Mouse (Mus musculus): ENCODE data around the gene St5. TPM values are rescaled to one million over a fixed set of nuclear protein-coding genes. Genes with fewer than 3 reads are reported as not detected.

The St5 gene
- total and polyA plus RNA-seq, 3 experiments = 2.6 to 3.4 TPM; not detected in 1

DNA sequence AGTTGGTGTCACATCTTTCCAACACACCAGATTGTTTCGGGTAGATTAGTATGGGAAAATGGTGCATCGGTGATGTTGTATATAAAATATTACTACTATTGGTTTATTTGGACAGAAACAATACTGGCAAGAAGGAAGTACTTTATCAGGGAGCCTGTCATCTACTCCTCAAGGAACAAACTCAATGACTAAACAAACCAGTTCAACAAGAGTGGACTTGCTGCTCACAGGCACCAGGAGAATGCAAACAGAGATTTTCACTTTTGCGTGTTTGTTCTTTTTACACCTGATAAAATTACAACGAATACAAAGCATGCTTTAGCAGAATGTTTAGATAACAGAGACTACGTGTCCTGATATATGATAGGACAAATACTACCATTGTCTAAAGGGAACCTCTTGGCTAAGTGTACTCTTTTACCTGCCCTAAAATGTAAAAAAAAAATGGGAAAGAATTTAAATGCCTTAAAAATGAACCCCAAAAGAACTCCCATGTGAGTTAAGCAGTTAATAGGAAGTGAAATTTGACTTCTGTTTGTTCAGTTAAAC lies 36.5 kb upstream of the St5 start:
- DNase-seq (ENCODE audit: low read depth, low spot score) = no peak
- no peak overlapping the region for H3K27ac ChIP-seq (ENCODE audit: control insufficient read depth, low read depth, low read length)
- TF ChIP-seq ZMIZ1 (IDR thresholded peaks at IDR 0.05; ENCODE audit: low read depth, low read length) (no peak), ELF1 (IDR thresholded peaks at IDR 0.05; ENCODE audit: low read depth, low read length) (no peak), EP300 (IDR thresholded peaks at IDR 0.05; ENCODE audit: low read depth in 1 of 2, low read length in 2 of 2) (no peak), ZC3H11A (IDR thresholded peaks at IDR 0.05; ENCODE audit: low read depth, low read length) (no peak)
- no peaks in the 10 kb centered on the region for H3K4me1 ChIP-seq (ENCODE audit: control insufficient read depth in 1 of 2, insufficient read depth in 2 of 2, low read length in 2 of 2)
- H3K9ac ChIP-seq (ENCODE audit: control insufficient read depth, low read depth, low read length, poor library complexity, severe bottlenecking) = no peak overlapping the region
- H3K27me3 ChIP-seq (ENCODE audit: control insufficient read depth in 1 of 2, insufficient read depth in 2 of 2, low read length in 2 of 2) = no peaks in the 10 kb centered on the region
- no peaks in the 10 kb centered on the region for H3K79me2 ChIP-seq (ENCODE audit: control insufficient read depth, insufficient read depth, low read length, poor library complexity)
- peaks cover 0 to 2% of the 10 kb centered on the region in 2 experiments; a peak in 2 of 4 replicates for H3K36me3 ChIP-seq (ENCODE audit: control insufficient read depth in 1 of 2, insufficient read depth in 2 of 2, low read length in 2 of 2)
- H3K4me3 ChIP-seq (ENCODE audit: control insufficient read depth in 1 of 2, insufficient read depth in 1 of 2, low read depth in 2 of 2, low read length in 2 of 2) = no peak overlapping the region
- no peaks in the 10 kb centered on the region for H3K9me3 ChIP-seq (replicated peaks; ENCODE audit: insufficient read depth, low read length)

DNA sequence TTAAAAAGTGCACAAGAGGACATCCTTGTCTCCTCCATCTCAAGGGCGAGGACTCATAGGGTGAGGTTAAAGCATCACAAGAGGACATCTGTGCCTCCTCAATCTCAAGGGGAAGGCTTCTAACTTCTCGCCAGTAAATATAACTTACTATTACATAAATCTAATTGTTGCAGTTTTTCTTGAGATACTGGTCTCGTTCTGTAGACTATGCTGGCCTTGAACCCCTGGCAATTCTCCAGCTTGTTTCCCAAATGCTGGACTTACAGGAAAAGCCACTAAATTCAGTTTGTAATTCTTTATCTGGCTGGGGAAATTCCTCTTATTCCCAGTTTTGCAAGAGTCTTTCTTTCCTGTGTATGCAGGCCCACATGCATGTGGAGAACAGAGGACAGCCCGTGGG lies 31.4 kb upstream of the St5 start:
- no peaks in the 10 kb centered on the region for H3K79me2 ChIP-seq (ENCODE audit: control insufficient read depth, insufficient read depth, low read length, poor library complexity)
- H3K4me3 ChIP-seq (ENCODE audit: control insufficient read depth in 1 of 2, insufficient read depth in 1 of 2, low read depth in 2 of 2, low read length in 2 of 2) = no peak overlapping the region
- H3K4me1 ChIP-seq (ENCODE audit: control insufficient read depth in 1 of 2, insufficient read depth in 2 of 2, low read length in 2 of 2) = no peaks in the 10 kb centered on the region
- no peak overlapping the region for H3K27ac ChIP-seq (ENCODE audit: control insufficient read depth, low read depth, low read length)
- H3K9me3 ChIP-seq (replicated peaks; ENCODE audit: insufficient read depth, low read length) = no peaks in the 10 kb centered on the region
- no peaks in the 10 kb centered on the region for H3K27me3 ChIP-seq (ENCODE audit: control insufficient read depth in 1 of 2, insufficient read depth in 2 of 2, low read length in 2 of 2)
- H3K36me3 ChIP-seq (ENCODE audit: control insufficient read depth in 1 of 2, insufficient read depth in 2 of 2, low read length in 2 of 2) = no peaks in the 10 kb centered on the region
- H3K9ac ChIP-seq (ENCODE audit: control insufficient read depth, low read depth, low read length, poor library complexity, severe bottlenecking) = no peak overlapping the region
- no peak for DNase-seq (ENCODE audit: low read depth, low spot score)
- TF ChIP-seq POLR2A (IDR thresholded peaks at IDR 0.05; ENCODE audit: control insufficient read depth in 1 of 2, insufficient read depth in 1 of 2, low read depth in 1 of 2, low read length in 2 of 2, poor library complexity in 1 of 2) = no peak
- TF ChIP-seq GATA1 (IDR thresholded peaks at IDR 0.05; ENCODE audit: low read depth, low read length) = no peak
- TF ChIP-seq ZNF384 (IDR thresholded peaks at IDR 0.05; ENCODE audit: low read depth, low read length) = no peak
- no peak for TF ChIP-seq USF2 (IDR thresholded peaks at IDR 0.05; ENCODE audit: borderline replicate concordance in 1 of 2, insufficient read depth in 1 of 2, low read depth in 1 of 2, low read length in 2 of 2)
- no peak for TF ChIP-seq USF1 (IDR thresholded peaks at IDR 0.05; ENCODE audit: low read depth, low read length)
- TF ChIP-seq CHD2 (IDR thresholded peaks at IDR 0.05; ENCODE audit: low read length) = no peak
- no peak for TF ChIP-seq KAT2A (conservative IDR thresholded peaks at IDR 0.05; ENCODE audit: low read depth, low read length)
- no peak for TF ChIP-seq JUND (IDR thresholded peaks at IDR 0.05; ENCODE audit: low read depth, low read length)
- TF ChIP-seq POLR2AphosphoS5 (IDR thresholded peaks at IDR 0.05; ENCODE audit: borderline replicate concordance, low read depth, low read length) = no peak
- no peak for TF ChIP-seq E2F4 (IDR thresholded peaks at IDR 0.05; ENCODE audit: borderline replicate concordance, low read depth, low read length)
- TF ChIP-seq EP300 (IDR thresholded peaks at IDR 0.05; ENCODE audit: low read depth in 1 of 2, low read length in 2 of 2) = no peak
- no peak for TF ChIP-seq MEF2A (IDR thresholded peaks at IDR 0.05; ENCODE audit: extremely low read depth, insufficient replicate concordance, low read depth, low read length, poor library complexity, severe bottlenecking)
- TF ChIP-seq TCF12 (IDR thresholded peaks at IDR 0.05; ENCODE audit: low read depth, low read length) = no peak
- no peak for TF ChIP-seq MYB (IDR thresholded peaks at IDR 0.05; ENCODE audit: low read depth, low read length)
- no peak for TF ChIP-seq SIN3A (IDR thresholded peaks at IDR 0.05; ENCODE audit: low read length)
